Mouse (Mus musculus): ENCODE results near the gene Slc44a1. TPM values are rescaled to one million over a fixed set of nuclear protein-coding genes. Genes with fewer than 3 reads are reported as not detected.

Gene Slc44a1
- polyA plus RNA-seq, 1 experiment from 2014 or later = 19.5 TPM

DNA sequence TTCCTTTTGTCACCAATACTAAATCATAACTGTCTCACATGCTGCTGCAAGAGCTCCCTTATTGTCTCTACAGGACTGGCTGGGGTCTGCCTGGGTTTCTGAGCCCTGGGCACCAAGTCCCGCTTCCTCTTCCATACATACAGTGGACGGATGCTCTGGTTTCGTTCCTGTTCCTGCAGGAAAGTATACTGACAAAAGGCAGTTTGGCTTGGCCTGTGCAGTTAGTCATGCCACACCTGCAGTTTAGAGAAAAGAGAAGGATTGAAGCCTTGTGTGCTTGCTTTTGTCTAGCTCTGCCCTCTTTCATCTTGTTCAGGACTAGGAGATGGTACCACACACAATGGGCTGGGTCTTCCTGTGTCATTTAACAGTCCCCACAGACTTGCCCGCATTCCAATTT, 149.3 kb downstream of the Slc44a1 start:
- 81% methylated on average over 4 of the region's 4 CpGs for WGBS (ENCODE audit: insufficient replicate concordance)

GRCm38 (mm10) chr4:53590163-53590562, 149.9 kb downstream of the Slc44a1 start:
- no peak for ATAC-seq (replicated peaks; ENCODE audit: insufficient number of reproducible peaks, low FRiP score, low TSS enrichment)
- H3K9me3 ChIP-seq (replicated peaks; ENCODE audit: control insufficient read depth, low read length) = no peaks in the 10 kb centered on the region
- no peak overlapping the region for H3K4me3 ChIP-seq (ENCODE audit: low read depth, low read length)

More for the DNA sequence above, 149.3 kb downstream of the Slc44a1 start:
- Histone ChIP-seq H3K4me3 (ENCODE audit: low read depth, low read length) (no peak overlapping the region), H3K4me2 (no peak overlapping the region), H3K27ac (ENCODE audit: low read depth, low read length) (no peak overlapping the region), H3K36me3 (ENCODE audit: control insufficient read depth, insufficient read depth, low read length) (no peaks in the 10 kb centered on the region), H3K9ac (ENCODE audit: low read depth, low read length) (no peak overlapping the region), H3K9me3 (replicated peaks; ENCODE audit: control insufficient read depth, low read length) (no peaks in the 10 kb centered on the region), H3K4me1 (ENCODE audit: control insufficient read depth, insufficient read depth, low read length) (peaks cover 3% of the 10 kb centered on the region; the same call in 1 of the 2 replicates), H3K27me3 (ENCODE audit: control insufficient read depth, insufficient read depth, low read length) (no peaks in the 10 kb centered on the region)
- no peak for ATAC-seq (replicated peaks; ENCODE audit: insufficient number of reproducible peaks, low FRiP score, low TSS enrichment)

GRCm38 (mm10) chr4:53590691-53591447, 150.7 kb downstream of the Slc44a1 start:
- Histone ChIP-seq H3K36me3 (ENCODE audit: control insufficient read depth, insufficient read depth, low read length) (no peaks in the 10 kb centered on the region), H3K4me2 (no peak overlapping the region), H3K9me3 (replicated peaks; ENCODE audit: control insufficient read depth, low read length) (no peaks in the 10 kb centered on the region), H3K27ac (ENCODE audit: low read depth, low read length) (0 out of 2 replicates have a peak overlapping the region, but pooled peaks have one; percentile 12), H3K27me3 (ENCODE audit: control insufficient read depth, insufficient read depth, low read length) (no peaks in the 10 kb centered on the region), H3K4me3 (ENCODE audit: low read depth, low read length) (no peak overlapping the region), H3K9ac (ENCODE audit: low read depth, low read length) (no peak overlapping the region), H3K4me1 (ENCODE audit: control insufficient read depth, insufficient read depth, low read length) (peaks cover 3% of the 10 kb centered on the region; the same call in 1 of the 2 replicates)
- WGBS (ENCODE audit: insufficient replicate concordance) = 78% methylated on average over 7 of the region's 7 CpGs
- no peak for ATAC-seq (replicated peaks; ENCODE audit: insufficient number of reproducible peaks, low FRiP score, low TSS enrichment)

More at GRCm38 (mm10) chr4:53590163-53590562, 149.9 kb downstream of the Slc44a1 start:
- Histone ChIP-seq H3K4me1 (ENCODE audit: control insufficient read depth, insufficient read depth, low read length) (peaks cover 3% of the 10 kb centered on the region; the same call in 1 of the 2 replicates), H3K4me2 (no peak overlapping the region), H3K27ac (ENCODE audit: low read depth, low read length) (no peak overlapping the region), H3K9ac (ENCODE audit: low read depth, low read length) (no peak overlapping the region), H3K36me3 (ENCODE audit: control insufficient read depth, insufficient read depth, low read length) (no peaks in the 10 kb centered on the region), H3K27me3 (ENCODE audit: control insufficient read depth, insufficient read depth, low read length) (no peaks in the 10 kb centered on the region)
- 52% methylated on average over 4 of the region's 4 CpGs for WGBS (ENCODE audit: insufficient replicate concordance)

GRCm38 (mm10) chr4:53591536-53591935, 151.3 kb downstream of the Slc44a1 start:
- H3K4me1 ChIP-seq (ENCODE audit: control insufficient read depth, insufficient read depth, low read length) = peaks cover 3% of the 10 kb centered on the region; the same call in 1 of the 2 replicates
- no peaks in the 10 kb centered on the region for H3K9me3 ChIP-seq (replicated peaks; ENCODE audit: control insufficient read depth, low read length)
- H3K4me3 ChIP-seq (ENCODE audit: low read depth, low read length) = no peak overlapping the region
- no peak overlapping the region for H3K9ac ChIP-seq (ENCODE audit: low read depth, low read length)
- no peak overlapping the region for H3K4me2 ChIP-seq
- WGBS (ENCODE audit: insufficient replicate concordance) = 79% methylated on average over 11 of the region's 11 CpGs
- H3K27me3 ChIP-seq (ENCODE audit: control insufficient read depth, insufficient read depth, low read length) = no peaks in the 10 kb centered on the region
- 0 out of 2 replicates have a peak overlapping the region, but pooled peaks have one; percentile 12 for H3K27ac ChIP-seq (ENCODE audit: low read depth, low read length)
- ATAC-seq (replicated peaks; ENCODE audit: insufficient number of reproducible peaks, low FRiP score, low TSS enrichment) = no peak
- H3K36me3 ChIP-seq (ENCODE audit: control insufficient read depth, insufficient read depth, low read length) = no peaks in the 10 kb centered on the region

- 61% methylated on average over 8 of the region's 8 CpGs for WGBS (ENCODE audit: insufficient replicate concordance)
- 0 out of 2 replicates have a peak, but pooled peaks have one; percentile 36 for ATAC-seq (replicated peaks; ENCODE audit: insufficient number of reproducible peaks, low FRiP score, low TSS enrichment)
Measured at GRCm38 (mm10) chr4:53591941-53592340, 151.7 kb downstream of the Slc44a1 start.

DNA sequence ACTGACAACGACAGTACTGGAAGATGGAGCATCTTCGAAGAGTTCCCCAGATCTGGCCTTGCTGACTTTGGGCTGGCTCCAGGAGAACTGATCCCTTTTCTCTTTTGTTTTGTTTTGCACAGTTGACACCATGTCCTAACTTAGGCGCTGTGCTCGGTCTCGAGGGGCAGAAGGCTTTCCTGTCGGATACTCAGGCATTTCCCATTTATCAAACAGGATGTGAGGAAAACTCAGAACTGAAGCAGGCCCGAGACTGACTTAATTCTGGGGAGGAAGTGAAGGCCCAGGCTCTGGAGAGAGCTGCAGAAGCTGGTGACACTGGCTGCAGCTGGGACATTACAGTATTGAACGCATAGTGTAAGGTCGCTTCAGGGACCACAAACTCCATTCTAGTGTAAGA, 152.2 kb downstream of the Slc44a1 start:
- WGBS (ENCODE audit: insufficient replicate concordance) = 50% methylated on average over 9 of the region's 9 CpGs
- peak; percentile 55; the same call in 1 of the 2 replicates for ATAC-seq (replicated peaks; ENCODE audit: insufficient number of reproducible peaks, low FRiP score, low TSS enrichment)
- Histone ChIP-seq H3K9me3 (replicated peaks; ENCODE audit: control insufficient read depth, low read length) (no peaks in the 10 kb centered on the region), H3K4me3 (ENCODE audit: low read depth, low read length) (no peak overlapping the region), H3K36me3 (ENCODE audit: control insufficient read depth, insufficient read depth, low read length) (no peaks in the 10 kb centered on the region), H3K4me2 (no peak overlapping the region), H3K4me1 (ENCODE audit: control insufficient read depth, insufficient read depth, low read length) (peaks cover 3% of the 10 kb centered on the region; the same call in 1 of the 2 replicates), H3K9ac (ENCODE audit: low read depth, low read length) (no peak overlapping the region), H3K27me3 (ENCODE audit: control insufficient read depth, insufficient read depth, low read length) (no peaks in the 10 kb centered on the region), H3K27ac (ENCODE audit: low read depth, low read length) (peak overlapping the region; percentile 11; the same call in 1 of the 2 replicates)

More at GRCm38 (mm10) chr4:53591941-53592340, 151.7 kb downstream of the Slc44a1 start:
- Histone ChIP-seq H3K4me3 (ENCODE audit: low read depth, low read length) (no peak overlapping the region), H3K36me3 (ENCODE audit: control insufficient read depth, insufficient read depth, low read length) (no peaks in the 10 kb centered on the region), H3K4me2 (no peak overlapping the region), H3K4me1 (ENCODE audit: control insufficient read depth, insufficient read depth, low read length) (peaks cover 3% of the 10 kb centered on the region; the same call in 1 of the 2 replicates), H3K9me3 (replicated peaks; ENCODE audit: control insufficient read depth, low read length) (no peaks in the 10 kb centered on the region), H3K27ac (ENCODE audit: low read depth, low read length) (no peak overlapping the region), H3K9ac (ENCODE audit: low read depth, low read length) (no peak overlapping the region), H3K27me3 (ENCODE audit: control insufficient read depth, insufficient read depth, low read length) (no peaks in the 10 kb centered on the region)

- H3K9ac ChIP-seq (ENCODE audit: low read depth, low read length) = no peak overlapping the region
- H3K4me1 ChIP-seq (ENCODE audit: control insufficient read depth, insufficient read depth, low read length) = peaks cover 3% of the 10 kb centered on the region; the same call in 1 of the 2 replicates
- no peak for ATAC-seq (replicated peaks; ENCODE audit: insufficient number of reproducible peaks, low FRiP score, low TSS enrichment)
- no peak overlapping the region for H3K4me2 ChIP-seq
- H3K27ac ChIP-seq (ENCODE audit: low read depth, low read length) = no peak overlapping the region
- no peak overlapping the region for H3K4me3 ChIP-seq (ENCODE audit: low read depth, low read length)
- H3K27me3 ChIP-seq (ENCODE audit: control insufficient read depth, insufficient read depth, low read length) = no peaks in the 10 kb centered on the region
- H3K36me3 ChIP-seq (ENCODE audit: control insufficient read depth, insufficient read depth, low read length) = no peaks in the 10 kb centered on the region
- WGBS (ENCODE audit: insufficient replicate concordance) = 30% methylated on average over 4 of the region's 4 CpGs
- no peaks in the 10 kb centered on the region for H3K9me3 ChIP-seq (replicated peaks; ENCODE audit: control insufficient read depth, low read length)
Measured at GRCm38 (mm10) chr4:53594204-53594603, 154.0 kb downstream of the Slc44a1 start.

DNA sequence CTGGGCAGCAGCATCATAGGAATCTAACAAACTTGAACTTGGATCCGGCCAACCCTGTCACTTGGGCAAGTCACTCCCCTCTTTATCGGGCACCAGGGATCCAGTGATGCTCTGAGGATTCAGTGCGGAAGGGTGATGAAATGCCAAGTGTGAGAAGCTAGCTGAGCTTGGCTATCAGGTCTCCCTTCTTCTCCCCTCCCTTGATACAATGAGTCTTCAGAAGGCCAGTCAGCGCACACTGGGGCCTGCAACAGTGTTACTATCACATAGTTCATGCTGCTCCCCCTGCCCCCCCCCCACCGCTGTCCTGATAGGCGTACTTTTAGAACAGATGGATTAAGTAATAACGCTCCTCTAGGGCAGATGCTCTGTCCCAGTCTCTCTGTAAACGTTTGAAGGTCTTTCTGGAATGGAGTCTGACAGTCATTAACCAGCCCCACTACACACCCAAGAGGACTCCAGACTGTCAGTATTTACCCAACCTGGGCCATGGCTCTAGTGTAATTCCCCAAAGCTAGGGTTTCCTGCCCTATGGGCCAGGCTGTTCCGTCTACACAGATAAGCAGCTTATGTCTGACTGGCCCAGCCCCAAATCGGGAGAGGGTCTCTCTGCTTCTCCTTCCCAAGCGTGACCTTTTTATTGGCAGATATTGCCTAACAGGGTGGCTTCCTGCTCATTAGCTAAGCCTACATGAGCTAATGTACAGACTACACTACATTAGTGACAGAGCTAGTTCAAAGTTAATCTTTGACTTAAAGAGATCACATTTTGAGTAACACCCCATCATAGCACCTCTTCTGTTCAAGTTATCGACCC, 155.2 kb downstream of the Slc44a1 start:
- 66% methylated on average over 12 of the region's 12 CpGs for whole genome bisulfite sequencing (ENCODE audit: insufficient replicate concordance)
- H3K4me3 ChIP-seq (ENCODE audit: low read depth, low read length) = no peak overlapping the region
- no peaks in the 10 kb centered on the region for H3K36me3 ChIP-seq (ENCODE audit: control insufficient read depth, insufficient read depth, low read length)
- H3K27ac ChIP-seq (ENCODE audit: low read depth, low read length) = no peak overlapping the region
- ATAC-seq (replicated peaks; ENCODE audit: insufficient number of reproducible peaks, low FRiP score, low TSS enrichment) = no peak
- H3K9me3 ChIP-seq (replicated peaks; ENCODE audit: control insufficient read depth, low read length) = no peaks in the 10 kb centered on the region
- H3K4me2 ChIP-seq = no peak overlapping the region
- H3K27me3 ChIP-seq (ENCODE audit: control insufficient read depth, insufficient read depth, low read length) = no peaks in the 10 kb centered on the region
- no peaks in the 10 kb centered on the region for H3K4me1 ChIP-seq (ENCODE audit: control insufficient read depth, insufficient read depth, low read length)
- no peak overlapping the region for H3K9ac ChIP-seq (ENCODE audit: low read depth, low read length)

All from heart, embryonic 11.5 days (tissue).